Mouse (Mus musculus): Measurements from ENCODE around the gene Dcakd. TPM values are rescaled to one million over a fixed set of nuclear protein-coding genes. Genes with fewer than 3 reads are reported as not detected.

Gene Dcakd
- polyA plus RNA-seq, 1 experiment from 2014 or later: 36.8 TPM

DNA sequence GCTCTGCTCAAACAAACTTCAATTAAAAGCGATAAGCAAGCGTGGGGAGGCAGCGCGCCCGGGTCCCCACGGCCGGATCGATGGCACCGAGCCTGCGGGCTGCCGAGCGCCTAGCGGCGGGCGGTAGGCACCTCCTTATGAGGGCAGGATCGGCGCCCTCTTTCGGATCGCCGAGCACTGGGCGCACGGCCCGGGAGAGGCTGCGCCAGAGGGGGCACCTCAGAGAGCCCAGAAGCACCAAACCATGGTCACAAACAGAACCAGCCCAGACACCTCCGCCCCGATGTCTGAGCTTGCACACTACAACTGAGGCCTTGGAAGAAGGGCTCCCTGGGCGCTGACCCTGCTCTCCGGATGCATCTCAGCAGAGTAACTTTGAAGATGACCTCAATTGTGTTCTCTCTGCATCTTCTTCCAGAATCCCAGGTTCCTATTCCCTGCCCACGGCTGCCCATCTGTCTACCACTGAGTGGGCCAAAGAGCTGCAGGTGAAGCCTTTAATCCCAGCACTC lies 37.9 kb downstream of the Dcakd start:
- Histone ChIP-seq H3K4me2 (replicated peaks; ENCODE audit: low read depth) (peak overlapping the region; percentile 71), H3K27ac (replicated peaks) (no peak overlapping the region), H3K4me3 (ENCODE audit: low read depth, low read length) (peak overlapping the region; percentile 42), H3K9me3 (ENCODE audit: control insufficient read depth, low read length) (no peaks in the 10 kb centered on the region), H3K9ac (ENCODE audit: low read length) (peak overlapping the region; percentile 53), H3K4me1 (replicated peaks; ENCODE audit: control insufficient read depth, insufficient read depth) (no peaks in the 10 kb centered on the region), H3K27me3 (ENCODE audit: control insufficient read depth, insufficient read depth, low read length) (no peaks in the 10 kb centered on the region), H3K36me3 (ENCODE audit: control insufficient read depth, insufficient read depth, low read length) (peaks cover 5% of the 10 kb centered on the region)
- DNase-seq (ENCODE audit: low spot score) (peak; percentile 48), ATAC-seq (ENCODE audit: low FRiP score, low TSS enrichment) (no peak)
- 5% methylated on average over 27 of the region's 29 CpGs for WGBS
- TF ChIP-seq EP300 (optimal IDR thresholded peaks at IDR 0.05) (no peak), CTCF (IDR thresholded peaks at IDR 0.05; ENCODE audit: low read depth) (peak; percentile 66)

DNA sequence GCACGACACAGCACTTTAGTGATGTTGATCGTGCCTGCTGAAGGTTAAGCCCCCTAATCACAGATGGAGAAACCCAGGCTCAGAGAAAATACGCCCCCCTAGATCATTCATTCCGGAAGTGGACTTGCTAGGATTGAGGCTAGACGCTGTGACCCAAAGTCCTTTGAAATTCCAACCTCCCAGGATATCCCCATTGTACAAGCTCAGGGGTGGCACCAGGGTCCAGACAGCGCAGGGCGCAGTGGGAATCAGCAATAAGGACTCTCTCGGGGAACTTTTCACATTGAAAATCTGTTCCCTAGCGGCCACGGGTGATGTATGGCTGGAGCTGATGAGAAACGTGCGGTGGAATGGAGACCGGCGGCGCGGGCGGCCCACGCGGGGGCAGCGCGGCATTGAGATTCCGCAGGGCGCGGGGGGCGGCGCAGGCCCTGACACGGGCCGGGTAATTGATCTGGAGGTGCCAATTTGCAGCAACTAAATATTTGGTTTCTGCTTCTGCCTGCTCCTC lies 38.4 kb downstream of the Dcakd start:
- Histone ChIP-seq H3K27me3 (ENCODE audit: control insufficient read depth, insufficient read depth, low read length) (no peaks in the 10 kb centered on the region), H3K9me3 (ENCODE audit: control insufficient read depth, low read length) (no peaks in the 10 kb centered on the region), H3K4me3 (ENCODE audit: low read depth, low read length) (peak overlapping the region; percentile 42), H3K9ac (ENCODE audit: low read length) (peak overlapping the region; percentile 53), H3K36me3 (ENCODE audit: control insufficient read depth, insufficient read depth, low read length) (peaks cover 5% of the 10 kb centered on the region), H3K4me2 (replicated peaks; ENCODE audit: low read depth) (peak overlapping the region; percentile 71), H3K4me1 (replicated peaks; ENCODE audit: control insufficient read depth, insufficient read depth) (no peaks in the 10 kb centered on the region), H3K27ac (replicated peaks) (no peak overlapping the region)
- 14% methylated on average over 28 of the region's 28 CpGs for WGBS
- TF ChIP-seq EP300 (optimal IDR thresholded peaks at IDR 0.05) (no peak), CTCF (IDR thresholded peaks at IDR 0.05; ENCODE audit: low read depth) (no peak)
- no peak for ATAC-seq (ENCODE audit: low FRiP score, low TSS enrichment)
- no peak for DNase-seq (ENCODE audit: low spot score)

DNA sequence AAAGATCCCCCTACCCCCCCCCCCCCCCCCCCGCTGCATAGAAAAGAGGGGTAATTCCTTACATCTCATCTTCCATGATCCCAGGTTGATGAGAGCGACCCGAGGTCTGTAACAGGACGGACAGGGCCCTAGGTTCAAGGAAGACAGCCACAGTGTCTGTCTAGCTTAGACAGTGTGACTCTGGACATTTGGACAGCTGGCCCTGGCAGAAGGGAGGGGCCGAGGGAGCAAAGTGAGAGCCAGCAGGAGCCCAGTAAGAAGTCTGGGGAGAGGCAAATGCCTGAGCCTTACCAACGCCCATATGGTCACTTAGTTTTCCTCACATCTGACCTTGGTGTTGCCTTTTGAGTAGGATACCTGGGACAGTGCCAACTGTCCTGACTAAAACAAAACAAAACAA lies 43.0 kb downstream of the Dcakd start:
- no peak overlapping the region for H3K4me3 ChIP-seq (ENCODE audit: low read depth, low read length)
- DNase-seq (ENCODE audit: low spot score): no peak
- peak; percentile 10; the same call in 1 of the 2 replicates for ATAC-seq (ENCODE audit: low FRiP score, low TSS enrichment)
- TF ChIP-seq CTCF (IDR thresholded peaks at IDR 0.05; ENCODE audit: low read depth): no peak
- no peak for TF ChIP-seq EP300 (optimal IDR thresholded peaks at IDR 0.05)
- H3K4me1 ChIP-seq (replicated peaks; ENCODE audit: control insufficient read depth, insufficient read depth): no peaks in the 10 kb centered on the region
- 56% methylated on average over 5 of the region's 6 CpGs for WGBS
- no peak overlapping the region for H3K27ac ChIP-seq (replicated peaks)
- H3K27me3 ChIP-seq (ENCODE audit: control insufficient read depth, insufficient read depth, low read length): no peaks in the 10 kb centered on the region
- H3K36me3 ChIP-seq (ENCODE audit: control insufficient read depth, insufficient read depth, low read length): no peaks in the 10 kb centered on the region
- H3K9ac ChIP-seq (ENCODE audit: low read length): no peak overlapping the region
- H3K4me2 ChIP-seq (replicated peaks; ENCODE audit: low read depth): no peak overlapping the region
- H3K9me3 ChIP-seq (ENCODE audit: control insufficient read depth, low read length): no peaks in the 10 kb centered on the region

DNA sequence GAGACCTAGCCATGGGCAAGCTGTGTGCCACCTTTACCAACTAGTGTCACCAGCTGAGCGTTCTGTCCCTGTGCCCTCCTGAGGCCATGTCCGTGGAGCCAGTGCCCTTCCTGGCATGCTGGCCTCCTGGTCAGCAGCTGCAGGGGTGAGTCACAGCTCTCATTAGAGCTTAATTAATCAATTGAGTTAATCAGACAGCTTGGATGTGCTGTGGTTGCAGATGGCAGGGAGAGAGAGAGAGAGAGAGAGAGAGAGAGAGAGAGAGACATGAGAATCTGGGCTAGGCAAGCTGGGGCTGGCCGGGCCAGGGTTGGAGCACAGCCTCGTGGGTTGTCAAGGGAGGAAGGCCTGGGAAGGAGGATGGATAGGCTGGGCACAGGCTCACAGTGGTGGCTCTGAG lies 43.5 kb downstream of the Dcakd start:
- Histone ChIP-seq H3K27me3 (ENCODE audit: control insufficient read depth, insufficient read depth, low read length) (no peaks in the 10 kb centered on the region), H3K9ac (ENCODE audit: low read length) (no peak overlapping the region), H3K9me3 (ENCODE audit: control insufficient read depth, low read length) (no peaks in the 10 kb centered on the region), H3K4me3 (ENCODE audit: low read depth, low read length) (no peak overlapping the region), H3K4me2 (replicated peaks; ENCODE audit: low read depth) (no peak overlapping the region), H3K27ac (replicated peaks) (no peak overlapping the region), H3K36me3 (ENCODE audit: control insufficient read depth, insufficient read depth, low read length) (no peaks in the 10 kb centered on the region), H3K4me1 (replicated peaks; ENCODE audit: control insufficient read depth, insufficient read depth) (no peaks in the 10 kb centered on the region)
- TF ChIP-seq CTCF (IDR thresholded peaks at IDR 0.05; ENCODE audit: low read depth) (no peak), EP300 (optimal IDR thresholded peaks at IDR 0.05) (no peak)
- no peak for DNase-seq (ENCODE audit: low spot score)
- 49% methylated on average over 4 of the region's 4 CpGs for WGBS
- no peak for ATAC-seq (ENCODE audit: low FRiP score, low TSS enrichment)

DNA sequence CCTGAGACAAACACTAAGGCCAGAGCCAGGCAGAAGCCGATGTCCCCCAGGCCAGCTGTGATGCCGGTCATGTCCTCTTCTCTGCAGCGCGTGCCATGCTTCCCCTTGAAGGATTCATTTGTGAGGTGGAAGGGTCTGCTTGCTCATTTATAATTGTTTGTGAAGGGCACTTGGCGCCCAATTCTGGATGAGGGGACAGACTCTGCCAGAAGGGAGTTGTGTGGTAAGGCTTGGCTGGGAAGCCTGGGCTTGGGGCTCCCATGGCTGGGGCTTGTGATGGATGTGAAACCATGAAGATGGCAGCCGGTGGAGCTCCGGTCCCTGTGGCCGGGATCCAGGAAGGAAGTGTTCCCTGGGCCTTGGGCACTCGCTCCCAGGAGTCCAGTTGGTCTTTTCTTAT lies 44.0 kb downstream of the Dcakd start:
- TF ChIP-seq EP300 (optimal IDR thresholded peaks at IDR 0.05) (no peak), CTCF (IDR thresholded peaks at IDR 0.05; ENCODE audit: low read depth) (no peak)
- DNase-seq (ENCODE audit: low spot score): no peak
- no peak overlapping the region for H3K4me2 ChIP-seq (replicated peaks; ENCODE audit: low read depth)
- no peak overlapping the region for H3K4me3 ChIP-seq (ENCODE audit: low read depth, low read length)
- WGBS: 89% methylated on average over 9 of the region's 9 CpGs
- no peaks in the 10 kb centered on the region for H3K36me3 ChIP-seq (ENCODE audit: control insufficient read depth, insufficient read depth, low read length)
- no peaks in the 10 kb centered on the region for H3K27me3 ChIP-seq (ENCODE audit: control insufficient read depth, insufficient read depth, low read length)
- no peak overlapping the region for H3K27ac ChIP-seq (replicated peaks)
- no peak overlapping the region for H3K9ac ChIP-seq (ENCODE audit: low read length)
- H3K4me1 ChIP-seq (replicated peaks; ENCODE audit: control insufficient read depth, insufficient read depth): no peaks in the 10 kb centered on the region
- ATAC-seq (ENCODE audit: low FRiP score, low TSS enrichment): no peak
- no peaks in the 10 kb centered on the region for H3K9me3 ChIP-seq (ENCODE audit: control insufficient read depth, low read length)

DNA sequence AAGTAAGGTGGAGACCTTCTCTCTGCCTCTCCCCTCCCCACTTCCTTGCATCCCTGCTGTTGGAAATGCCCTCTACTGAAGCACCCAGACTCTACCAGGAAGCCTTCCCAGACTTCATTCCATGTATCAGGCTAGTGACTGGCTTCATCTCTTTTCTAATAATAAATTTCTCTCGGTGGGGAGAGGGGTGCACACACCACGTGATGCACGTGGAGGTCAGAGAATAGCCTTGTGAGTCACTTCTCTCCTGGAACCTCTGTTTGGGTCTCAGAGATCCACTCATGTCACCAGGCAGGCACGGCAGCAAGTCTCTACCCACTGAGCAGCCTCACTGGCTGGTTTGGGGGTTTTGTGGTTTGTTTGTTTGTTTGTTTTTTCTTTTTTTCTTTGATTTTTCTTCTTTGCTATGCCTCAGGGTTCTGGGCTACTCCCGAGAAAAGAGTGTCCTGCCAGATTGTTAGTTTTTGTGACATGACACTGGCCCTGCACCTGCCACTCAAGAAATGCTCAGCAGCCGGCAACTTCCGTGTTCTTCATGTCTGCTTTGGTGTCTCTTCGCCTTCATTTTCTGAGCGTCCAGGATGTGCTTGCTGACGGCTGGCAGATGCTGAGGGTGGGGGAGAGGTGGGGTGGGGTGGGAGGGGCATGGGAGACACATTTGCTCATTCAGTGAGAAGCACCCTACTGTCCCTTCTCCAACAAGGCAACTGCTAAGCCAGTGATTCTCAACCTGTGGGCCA lies 46.8 kb downstream of the Dcakd start:
- ATAC-seq (ENCODE audit: low FRiP score, low TSS enrichment): no peak
- Histone ChIP-seq H3K4me2 (replicated peaks; ENCODE audit: low read depth) (no peak overlapping the region), H3K4me1 (replicated peaks; ENCODE audit: control insufficient read depth, insufficient read depth) (0 out of 2 replicates have a peak, but pooled peaks cover 2% of the 10 kb centered on the region), H3K36me3 (ENCODE audit: control insufficient read depth, insufficient read depth, low read length) (no peaks in the 10 kb centered on the region), H3K4me3 (ENCODE audit: low read depth, low read length) (no peak overlapping the region), H3K27me3 (ENCODE audit: control insufficient read depth, insufficient read depth, low read length) (no peaks in the 10 kb centered on the region), H3K9ac (ENCODE audit: low read length) (no peak overlapping the region), H3K27ac (replicated peaks) (no peak overlapping the region), H3K9me3 (ENCODE audit: control insufficient read depth, low read length) (no peaks in the 10 kb centered on the region)
- WGBS: 50% methylated on average over 10 of the region's 10 CpGs
- no peak for TF ChIP-seq CTCF (IDR thresholded peaks at IDR 0.05; ENCODE audit: low read depth)
- no peak for TF ChIP-seq EP300 (optimal IDR thresholded peaks at IDR 0.05)
- no peak for DNase-seq (ENCODE audit: low spot score)

Data from stomach, postnatal 0 days (tissue).